In the genomic region with DNA sequence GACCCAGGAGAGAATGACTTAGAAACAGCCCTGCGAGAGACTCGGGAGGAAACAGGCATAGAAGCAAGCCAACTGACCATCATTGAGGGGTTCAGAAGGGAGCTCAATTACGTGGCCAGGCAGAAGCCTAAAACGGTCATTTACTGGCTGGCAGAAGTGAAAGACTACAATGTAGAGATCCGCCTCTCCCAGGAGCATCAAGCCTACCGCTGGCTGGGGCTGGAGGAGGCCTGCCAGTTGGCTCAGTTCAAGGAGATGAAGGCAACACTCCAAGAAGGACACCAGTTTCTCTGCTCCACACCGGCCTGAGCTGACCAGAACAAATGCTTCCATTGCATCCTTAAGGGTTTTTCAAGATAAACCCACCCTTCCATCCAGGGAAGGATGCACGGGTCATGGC, we compare ENCODE assay signal across 10 mouse cellular contexts. TPM values are rescaled to one million over a fixed set of nuclear protein-coding genes. Genes with fewer than 3 reads are reported as not detected.
DNase-seq lines count a peak whose midpoint lies in the region; ATAC-seq lines count a peak whose summit lies in the region.
"Had no signal": no experiment of that assay in that cellular context is flagged by ENCODE, and none has a peak within 500 bp of the region (broad histone marks: within the 10 kb centered on the region; RNA-seq: fewer than 3 reads in every experiment).

No protein-coding gene starts in this region.

- H3K27me3 ChIP-seq in heart, embryonic 11.5 days (ENCODE audit: control insufficient read depth, insufficient read depth, low read length): no peaks in the 10 kb centered on the region
- H3K27me3 ChIP-seq in hindbrain, embryonic 13.5 days: no peaks in the 10 kb centered on the region
- H3K27me3 ChIP-seq: embryonic facial prominence, embryonic 15.5 days; neural tube, embryonic 13.5 days had no signal

- no peaks in the 10 kb centered on the region for H3K4me1 ChIP-seq in heart, embryonic 11.5 days (ENCODE audit: control insufficient read depth, insufficient read depth, low read length)
- H3K4me1 ChIP-seq in hindbrain, embryonic 13.5 days (replicated peaks): 0 out of 2 replicates have a peak, but pooled peaks cover 3% of the 10 kb centered on the region

- peaks cover 2% of the 10 kb centered on the region; the same call in 1 of the 2 replicates for H3K36me3 ChIP-seq in heart, embryonic 11.5 days (ENCODE audit: control insufficient read depth, insufficient read depth, low read length)
- peaks cover 45% of the 10 kb centered on the region for H3K36me3 ChIP-seq in hindbrain, embryonic 13.5 days

- no peaks in the 10 kb centered on the region for H3K9me3 ChIP-seq in heart, embryonic 11.5 days (replicated peaks; ENCODE audit: control insufficient read depth, low read length)
- no peaks in the 10 kb centered on the region for H3K9me3 ChIP-seq in hindbrain, embryonic 13.5 days
- H3K9me3 ChIP-seq: embryonic facial prominence, embryonic 15.5 days; neural tube, embryonic 13.5 days had no signal

- 80% methylated on average over 8 of the region's 8 CpGs for WGBS in heart, embryonic 11.5 days (ENCODE audit: insufficient replicate concordance)
- WGBS in hindbrain, embryonic 13.5 days: 90% methylated on average over 8 of the region's 8 CpGs

- intact Hi-C loops in heart, postnatal 36 days (cut with DNase I): no loop called here

- H3K27ac ChIP-seq in heart, embryonic 11.5 days (ENCODE audit: low read depth, low read length): no peak overlapping the region
- H3K27ac ChIP-seq in hindbrain, embryonic 13.5 days: no peak overlapping the region
- H3K27ac ChIP-seq: neural tube, embryonic 13.5 days had no signal

- H3K4me2 ChIP-seq in heart, embryonic 11.5 days: no peak overlapping the region
- no peak overlapping the region for H3K4me2 ChIP-seq in hindbrain, embryonic 13.5 days
- H3K4me2 ChIP-seq: embryonic facial prominence, embryonic 15.5 days; neural tube, embryonic 13.5 days had no signal

- H3K4me3 ChIP-seq in heart, embryonic 11.5 days (ENCODE audit: low read depth, low read length): no peak overlapping the region
- no peak overlapping the region for H3K4me3 ChIP-seq in hindbrain, embryonic 13.5 days
- H3K4me3 ChIP-seq: embryonic facial prominence, embryonic 15.5 days; neural tube, embryonic 13.5 days had no signal

- H3K9ac ChIP-seq in heart, embryonic 11.5 days (ENCODE audit: low read depth, low read length): no peak overlapping the region
- no peak overlapping the region for H3K9ac ChIP-seq in hindbrain, embryonic 13.5 days
- H3K9ac ChIP-seq: embryonic facial prominence, embryonic 15.5 days; neural tube, embryonic 13.5 days had no signal

- no peak for ATAC-seq in heart, embryonic 11.5 days (replicated peaks; ENCODE audit: insufficient number of reproducible peaks, low FRiP score, low TSS enrichment)
- ATAC-seq in CD4-positive, CD25-positive, alpha-beta regulatory T cell, adult 4 months: no peak
- ATAC-seq in granulocyte monocyte progenitor cell, adult 5-6 weeks (replicated peaks; ENCODE audit: poor library complexity, severe bottlenecking): no peak
- no peak for ATAC-seq in hindbrain, embryonic 13.5 days (ENCODE audit: low FRiP score)

- DNase-seq in heart, adult 18-20 months: peak; percentile 81 to 89
- peak; percentile 72 for DNase-seq in urinary bladder, postnatal 14 days (ENCODE audit: low spot score)
- DNase-seq in urinary bladder, postnatal 25 days (ENCODE audit: low spot score): no peak
- DNase-seq in heart, postnatal 36 days: peak; percentile 73

RNA-seq across cellular contexts. Expression of gene Nudt2, which starts 15.3 kb away (rescaled TPM):
- total RNA-seq in heart, adult 18-20 months (2021): 10 to 100 TPM; 30.6 to 35.9 TPM
- 45.0 and 46.4 TPM in 2 replicates for polyA plus RNA-seq in heart, embryonic 11.5 days (2014; fragmentation: Nextera tagmentation; extraction: Ambion mirVana)
- total RNA-seq in heart, postnatal 36 days (2021): 10 to 100 TPM; 29.0 to 32.7 TPM
- 10 to 100 TPM; 16.7 to 21.5 TPM for polyA plus RNA-seq in CD4-positive, CD25-positive, alpha-beta regulatory T cell, adult 4 months (2017; shearing (Covaris generic))
- total RNA-seq in granulocyte monocyte progenitor cell, adult 5-6 weeks (2014; fragmentation: Nextera tagmentation): 12.3 and 72.3 TPM in 2 replicates
- 15.1 and 26.5 TPM in 2 replicates for total RNA-seq in granulocyte monocyte progenitor cell, adult 5-6 weeks (2017)
- polyA plus RNA-seq in hindbrain, embryonic 13.5 days (2015; fragmentation: Nextera tagmentation; extraction: Ambion mirVana): 58.0 and 60.4 TPM in 2 replicates

RNA-seq across cellular contexts. Expression of gene Kif24, which starts 15.6 kb away (rescaled TPM):
- under 1 TPM; 0.45 to 0.46 TPM for total RNA-seq in heart, adult 18-20 months (2021)
- 3.7 and 6.6 TPM in 2 replicates for polyA plus RNA-seq in heart, embryonic 11.5 days (2014; fragmentation: Nextera tagmentation; extraction: Ambion mirVana)
- total RNA-seq in heart, postnatal 36 days (2021): 1 to 10 TPM in 1 of 2 experiments, under 1 TPM in 1; 0.35 to 1.2 TPM
- polyA plus RNA-seq in CD4-positive, CD25-positive, alpha-beta regulatory T cell, adult 4 months (2017; shearing (Covaris generic)): 1 to 10 TPM; 1.6 to 1.7 TPM
- 23.2 and 35.0 TPM in 2 replicates for total RNA-seq in granulocyte monocyte progenitor cell, adult 5-6 weeks (2014; fragmentation: Nextera tagmentation)
- 12.8 and 15.4 TPM in 2 replicates for total RNA-seq in granulocyte monocyte progenitor cell, adult 5-6 weeks (2017)
- polyA plus RNA-seq in hindbrain, embryonic 13.5 days (2015; fragmentation: Nextera tagmentation; extraction: Ambion mirVana): 4.6 and 5.1 TPM in 2 replicates

RNA-seq across cellular contexts. Expression of gene AI464131, which starts 22.6 kb away (rescaled TPM):
- total RNA-seq in heart, adult 18-20 months (2021): 10 to 100 TPM; 12.0 to 13.2 TPM
- polyA plus RNA-seq in heart, embryonic 11.5 days (2014; fragmentation: Nextera tagmentation; extraction: Ambion mirVana): 2.9 and 3.2 TPM in 2 replicates
- total RNA-seq in heart, postnatal 36 days (2021): 10 to 100 TPM; 11.6 to 11.8 TPM
- polyA plus RNA-seq in CD4-positive, CD25-positive, alpha-beta regulatory T cell, adult 4 months (2017; shearing (Covaris generic)): not detected
- not detected in 2 replicates for total RNA-seq in granulocyte monocyte progenitor cell, adult 5-6 weeks (2014; fragmentation: Nextera tagmentation)
- total RNA-seq in granulocyte monocyte progenitor cell, adult 5-6 weeks (2017): not detected in 2 replicates
- 7.0 TPM in 2 replicates for polyA plus RNA-seq in hindbrain, embryonic 13.5 days (2015; fragmentation: Nextera tagmentation; extraction: Ambion mirVana)

RNA-seq across cellular contexts. Expression of gene 1110017D15Rik, which starts 36.9 kb away (rescaled TPM):
- under 1 TPM in 1 of 2 experiments, not detected in 1; 0.87 TPM for total RNA-seq in heart, adult 18-20 months (2021)
- not detected in 2 replicates for polyA plus RNA-seq in heart, embryonic 11.5 days (2014; fragmentation: Nextera tagmentation; extraction: Ambion mirVana)
- under 1 TPM in 1 of 2 experiments, not detected in 1; 0.43 TPM for total RNA-seq in heart, postnatal 36 days (2021)
- polyA plus RNA-seq in CD4-positive, CD25-positive, alpha-beta regulatory T cell, adult 4 months (2017; shearing (Covaris generic)): not detected
- 1.9 TPM in 1 of 2 replicates, not detected in the other for total RNA-seq in granulocyte monocyte progenitor cell, adult 5-6 weeks (2014; fragmentation: Nextera tagmentation)
- not detected in 2 replicates for total RNA-seq in granulocyte monocyte progenitor cell, adult 5-6 weeks (2017)
- 9.8 and 17.9 TPM in 2 replicates for polyA plus RNA-seq in hindbrain, embryonic 13.5 days (2015; fragmentation: Nextera tagmentation; extraction: Ambion mirVana)

Comparison
In these comparisons a context has a peak if more than half of its experiments do, and no peak if none do; other contexts are left out.
1. RNA of gene Kif24, which starts 15.6 kb away (total RNA-seq): 12.8 to 35.0 TPM in granulocyte monocyte progenitor cell, adult 5-6 weeks; 0.35 to 1.2 TPM in heart, postnatal 36 days and 0.45 to 0.46 TPM in heart, adult 18-20 months; every median in the first group is over 4 times any median in the second.
2. RNA of gene AI464131, which starts 22.6 kb away (total RNA-seq): 12.0 to 13.2 TPM in heart, adult 18-20 months and 11.6 to 11.8 TPM in heart, postnatal 36 days; not detected in granulocyte monocyte progenitor cell, adult 5-6 weeks; every median in the first group is over 10 times any median in the second.